Mouse (Mus musculus) lung, postnatal 0 days (tissue): Measurements from ENCODE around the gene Ankrd33. TPM values are rescaled to one million over a fixed set of nuclear protein-coding genes. Genes with fewer than 3 reads are reported as not detected.

Source experiments
- ATAC-seq: fragments of 200-750 bp; cut with Nextera tagmentation; 2 replicates; pipeline ENCODE4 v1.8.0; 2017; ENCODE audit warnings: moderate library complexity
- DNase-seq: peaks from one replicate; pipeline ENCODE4 v3.0.0-alpha.2; 2016; ENCODE audit warnings: low spot score
- H3K27ac ChIP-seq: fragments of 300-500 bp; sonication (generic); 2 replicates; pipeline ENCODE4 v1.5.1; 2014; ENCODE audit warnings: antibody characterized with exemption, mild to moderate bottlenecking, low read length, mixed read lengths
- H3K27me3 ChIP-seq: fragments of 300-500 bp; sonication (generic); replicated peaks from 2 replicates; pipeline ENCODE4 v1.6.1; 2014; ENCODE audit warnings: low read length, mixed read lengths; ENCODE audit not compliant: insufficient read depth
- H3K36me3 ChIP-seq: fragments of 300-500 bp; sonication (generic); 2 replicates; pipeline ENCODE4 v1.6.1; 2014; ENCODE audit warnings: low read length, mixed read lengths; ENCODE audit not compliant: insufficient read depth
- H3K4me1 ChIP-seq: fragments of 300-500 bp; sonication (generic); 2 replicates; pipeline ENCODE4 v1.6.1; 2014; ENCODE audit warnings: antibody characterized with exemption, low read depth, low read length, mixed read lengths; ENCODE audit not compliant: insufficient read depth
- H3K4me2 ChIP-seq: fragments of 300-500 bp; sonication (generic); replicated peaks from 2 replicates; pipeline ENCODE4 v1.6.1; 2014; ENCODE audit warnings: low read depth, mild to moderate bottlenecking, low read length, moderate library complexity, mixed read lengths
- H3K4me3 ChIP-seq: fragments of 300-500 bp; sonication (generic); 2 replicates; pipeline ENCODE4 v1.5.1; 2014; ENCODE audit warnings: low read depth, low read length
- H3K9ac ChIP-seq: fragments of 300-500 bp; sonication (generic); replicated peaks from 2 replicates; pipeline ENCODE4 v1.6.1; 2014; ENCODE audit warnings: low read depth, mild to moderate bottlenecking
- H3K9me3 ChIP-seq: fragments of 300-500 bp; sonication (generic); 2 replicates; pipeline ENCODE4 v1.6.1; 2016; ENCODE audit warnings: low read length, mixed read lengths
- CTCF ChIP-seq: IDR thresholded peaks from 2 replicates; pipeline ENCODE4 v1.5.1; 2016; ENCODE audit warnings: antibody characterized with exemption, mild to moderate bottlenecking
- EP300 ChIP-seq: IDR thresholded peaks from 2 replicates; pipeline ENCODE4 v1.6.1; 2016; ENCODE audit warnings: antibody characterized with exemption, mild to moderate bottlenecking, control low read depth
- WGBS: fragments of 180-500 bp; shearing (Covaris S2); extraction: QIAGEN DNeasy Blood & Tissue Kit; methylation state at CpG from one replicate; pipeline ENCODE4 v1.1.7; 2014; 5-methylcytosine and 5-hydroxymethylcytosine counted together
- polyA plus RNA-seq: library from polyadenylated mRNA; unstranded; fragments of >200 nt; fragmentation: Nextera tagmentation; extraction: Ambion mirVana; gene quantifications from 2 replicates; pipeline ENCODE4 v1.2.1, GENCODE M21; 2015

The Ankrd33 gene
- 0.13 TPM in 1 of 2 replicates, not detected in the other for polyA plus RNA-seq

DNA sequence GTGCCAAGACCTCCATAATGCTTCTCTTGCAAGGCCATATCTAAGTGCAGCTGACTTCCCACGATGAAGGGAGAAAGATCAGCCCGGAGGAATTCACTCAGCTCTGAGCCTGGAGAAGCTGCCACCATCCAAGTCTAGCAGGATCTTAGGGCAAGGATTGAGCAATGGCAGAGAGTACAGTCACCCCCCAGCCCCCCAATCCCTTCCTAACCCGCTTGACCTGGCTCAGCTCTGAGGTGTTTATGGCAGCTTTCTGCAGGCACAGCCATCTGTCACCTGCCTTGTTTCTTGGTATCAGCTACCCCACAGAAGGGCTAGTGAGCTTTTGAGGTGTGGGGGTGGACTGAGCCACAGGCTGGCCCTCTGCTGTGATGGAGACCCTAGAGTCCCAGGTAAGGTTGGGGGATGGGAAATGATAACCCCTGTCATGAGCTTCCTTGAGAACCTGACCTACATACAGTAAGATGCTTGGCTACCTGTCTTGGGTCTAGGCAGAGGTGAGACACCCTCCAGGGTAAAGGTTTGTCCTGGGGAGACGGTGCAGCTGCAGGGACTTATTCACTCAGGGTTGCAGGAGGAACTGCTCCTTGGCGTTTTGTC, at the start of gene Ankrd33:
TSS of gene Ankrd33 (plus strand) at position 245 of the 600 bp plus-strand sequence.
- Histone ChIP-seq H3K36me3 (no peaks in the 10 kb centered on the region), H3K9me3 (no peaks in the 10 kb centered on the region), H3K9ac (no peak within 1 kb of the TSS), H3K4me3 (no peak within 1 kb of the TSS), H3K4me2 (no peak within 1 kb of the TSS), H3K27ac (no peak within 1 kb of the TSS), H3K27me3 (no peaks in the 10 kb centered on the region), H3K4me1 (peaks cover 3% of the 10 kb centered on the region; the same call in 1 of the 2 replicates)
- TF ChIP-seq EP300 (no peak), CTCF (no peak)
- DNase-seq: no peak
- ATAC-seq: no peak
- 72% methylated on average over 5 of the region's 5 CpGs for WGBS

DNA sequence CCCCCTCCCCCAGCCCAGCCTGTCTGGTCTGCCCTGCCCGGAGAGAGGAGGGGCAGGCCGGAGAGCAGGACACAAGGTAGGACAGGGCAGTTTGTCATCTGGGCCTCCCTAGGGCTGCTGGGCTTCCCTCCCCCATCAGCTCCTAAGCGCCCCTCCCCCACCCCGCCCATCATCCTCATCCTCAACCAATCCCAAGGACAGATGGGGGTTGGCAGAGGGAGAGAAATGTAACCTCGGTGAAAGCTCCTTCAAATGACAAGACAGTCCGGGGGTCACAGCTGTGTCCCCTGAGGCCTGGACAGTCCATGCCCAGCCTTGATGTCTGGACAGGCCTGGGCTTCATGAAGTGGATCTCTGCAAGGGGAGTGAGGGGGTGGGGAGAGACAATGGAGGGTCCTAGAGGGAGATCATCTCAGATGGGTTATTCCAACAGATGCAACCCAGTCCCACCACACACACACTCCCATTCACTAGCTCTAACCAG, 49.1 kb upstream of the Ankrd33 start:
- DNase-seq: no peak
- TF ChIP-seq CTCF (no peak), EP300 (no peak)
- Histone ChIP-seq H3K4me2 (no peak overlapping the region), H3K4me3 (no peak overlapping the region), H3K4me1 (peaks cover 19% of the 10 kb centered on the region), H3K27ac (no peak overlapping the region), H3K27me3 (no peaks in the 10 kb centered on the region), H3K36me3 (no peaks in the 10 kb centered on the region), H3K9me3 (no peaks in the 10 kb centered on the region), H3K9ac (no peak overlapping the region)
- no peak for ATAC-seq
- WGBS: 48% methylated on average over 6 of the region's 6 CpGs

DNA sequence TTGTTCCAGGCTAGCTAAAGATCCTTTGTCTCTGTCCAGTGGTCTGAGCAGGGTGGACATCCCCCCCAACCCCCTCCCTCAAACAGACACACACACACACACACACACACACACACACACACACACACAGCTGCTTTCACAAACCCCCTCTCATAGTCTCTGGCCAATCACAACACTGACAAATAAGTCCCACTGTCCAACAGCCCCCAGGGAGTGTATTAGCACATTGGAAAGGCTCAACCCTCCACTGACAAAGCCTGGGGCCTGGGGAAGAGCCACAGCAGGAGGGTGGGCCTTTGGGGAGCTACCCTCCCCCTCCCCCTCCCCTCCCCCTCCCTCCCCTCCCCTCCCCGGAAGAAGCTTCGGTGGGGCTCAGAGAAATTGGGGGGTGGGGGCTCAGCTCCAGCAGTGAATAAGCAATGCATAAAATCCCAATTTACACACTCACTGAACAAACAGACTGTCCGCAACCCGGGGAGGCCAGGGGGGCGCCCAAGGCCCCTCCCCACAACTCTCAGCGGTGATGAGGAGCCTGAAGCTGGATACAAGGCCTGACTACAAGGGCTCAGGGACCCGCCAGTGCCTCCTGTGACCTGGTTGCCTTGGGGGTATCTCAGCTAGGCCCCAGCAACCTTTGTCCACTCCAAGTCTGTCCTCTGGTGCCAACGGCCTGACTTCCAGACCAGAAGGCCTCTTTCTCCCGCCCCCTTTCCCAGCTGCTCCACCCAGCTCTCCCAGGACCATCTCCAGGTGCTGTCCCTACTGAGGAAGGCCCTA, 48.4 kb upstream of the Ankrd33 start:
- H3K4me1 ChIP-seq: peaks cover 25% of the 10 kb centered on the region
- DNase-seq (no peak), ATAC-seq (no peak)
- WGBS: 47% methylated on average over 8 of the region's 9 CpGs
- H3K9me3 ChIP-seq: no peaks in the 10 kb centered on the region
- no peak overlapping the region for H3K4me2 ChIP-seq
- TF ChIP-seq CTCF (no peak), EP300 (no peak)
- no peaks in the 10 kb centered on the region for H3K27me3 ChIP-seq
- H3K4me3 ChIP-seq: no peak overlapping the region
- H3K9ac ChIP-seq: no peak overlapping the region
- no peaks in the 10 kb centered on the region for H3K36me3 ChIP-seq
- peak overlapping the region; percentile 60 for H3K27ac ChIP-seq

DNA sequence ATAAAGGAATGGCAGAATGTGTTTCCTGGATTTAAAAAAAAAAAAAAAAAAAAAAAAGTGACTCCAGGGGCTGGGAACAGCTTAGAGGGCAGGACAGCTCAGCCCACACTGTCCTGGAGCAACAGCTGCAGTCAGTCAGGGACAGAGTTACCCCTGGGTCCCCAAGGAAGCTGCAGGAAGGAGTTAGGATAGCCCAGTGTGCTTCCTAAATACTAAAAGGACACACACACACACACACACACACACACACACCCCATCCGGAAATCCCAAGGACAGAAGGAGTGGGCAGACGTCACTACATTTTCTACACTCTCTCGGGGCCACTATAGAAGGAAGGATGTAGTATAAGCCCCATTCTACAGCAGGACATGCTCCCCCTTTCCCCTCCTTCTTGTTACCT, 47.5 kb upstream of the Ankrd33 start:
- Histone ChIP-seq H3K27me3 (no peaks in the 10 kb centered on the region), H3K27ac (peak overlapping the region; percentile 64; the same call in 1 of the 2 replicates), H3K4me3 (no peak overlapping the region), H3K9ac (no peak overlapping the region), H3K4me1 (peaks cover 31% of the 10 kb centered on the region), H3K4me2 (no peak overlapping the region), H3K9me3 (no peaks in the 10 kb centered on the region), H3K36me3 (no peaks in the 10 kb centered on the region)
- no peak for TF ChIP-seq CTCF
- peak; percentile 40; the same call in 1 of the 2 replicates for TF ChIP-seq EP300
- 54% methylated on average over 3 of the region's 3 CpGs for WGBS
- DNase-seq (peak; percentile 78), ATAC-seq (peak; percentile 74)

DNA sequence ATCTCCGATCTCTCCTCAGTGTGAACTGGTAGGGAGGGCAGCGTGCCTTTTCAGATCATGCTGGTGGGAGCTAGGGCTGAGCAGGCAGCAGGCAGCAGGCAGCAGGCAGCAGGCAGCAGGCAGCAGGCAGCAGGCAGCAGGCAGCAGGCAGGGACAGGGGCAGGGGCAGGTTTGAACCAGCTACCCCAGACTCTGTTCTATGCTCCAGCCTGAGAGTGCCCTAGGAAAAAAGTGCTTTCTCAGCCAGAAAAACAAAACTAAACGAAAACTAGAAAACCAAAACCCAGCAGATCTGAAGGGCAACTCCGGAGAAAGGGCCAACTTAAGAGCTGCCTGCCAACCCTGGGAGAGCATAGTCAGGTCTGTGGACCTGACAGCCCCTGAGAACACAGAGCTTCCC, 46.9 kb upstream of the Ankrd33 start:
- DNase-seq: no peak
- H3K9me3 ChIP-seq: no peaks in the 10 kb centered on the region
- 71% methylated on average over 4 of the region's 4 CpGs for WGBS
- ATAC-seq: no peak
- H3K9ac ChIP-seq: no peak overlapping the region
- no peak overlapping the region for H3K4me3 ChIP-seq
- TF ChIP-seq EP300: no peak
- no peak for TF ChIP-seq CTCF
- no peak overlapping the region for H3K4me2 ChIP-seq
- H3K27me3 ChIP-seq: no peaks in the 10 kb centered on the region
- peak overlapping the region; percentile 64; the same call in 1 of the 2 replicates for H3K27ac ChIP-seq
- H3K4me1 ChIP-seq: peaks cover 32% of the 10 kb centered on the region
- no peaks in the 10 kb centered on the region for H3K36me3 ChIP-seq

DNA sequence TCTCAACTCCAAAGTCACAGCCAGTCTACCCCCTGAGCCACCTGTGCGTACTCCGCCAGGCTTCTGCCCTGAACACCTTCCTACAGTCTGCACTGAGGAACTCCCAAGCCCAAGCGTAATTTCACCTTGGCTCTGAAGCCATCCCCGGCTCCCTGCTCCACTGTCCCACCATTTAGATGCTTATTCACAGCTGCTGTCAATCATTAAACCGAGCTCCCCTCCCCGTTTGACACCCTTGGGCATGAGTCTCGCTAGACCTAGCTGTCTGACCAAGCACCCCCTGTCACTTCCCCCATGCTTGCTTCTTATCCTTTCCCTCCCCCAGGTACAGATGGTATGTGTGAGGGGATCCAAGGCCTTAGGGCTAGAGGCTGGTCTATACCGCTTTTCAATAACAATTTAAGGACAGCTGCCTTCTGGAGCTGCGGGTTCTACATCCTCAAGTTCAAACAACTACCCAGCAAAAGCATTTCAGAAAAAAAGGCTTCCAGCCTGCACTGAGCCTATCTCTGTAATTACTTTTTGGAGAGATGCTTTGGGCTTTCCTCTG, 45.8 kb upstream of the Ankrd33 start:
- WGBS: 61% methylated on average over 9 of the region's 9 CpGs
- TF ChIP-seq EP300: no peak
- TF ChIP-seq CTCF: no peak
- Histone ChIP-seq H3K36me3 (no peaks in the 10 kb centered on the region), H3K4me1 (peaks cover 32% of the 10 kb centered on the region), H3K4me2 (no peak overlapping the region), H3K27ac (0 out of 2 replicates have a peak overlapping the region, but pooled peaks have one; percentile 62), H3K4me3 (no peak overlapping the region), H3K9ac (no peak overlapping the region), H3K9me3 (no peaks in the 10 kb centered on the region), H3K27me3 (no peaks in the 10 kb centered on the region)
- no peak for DNase-seq
- ATAC-seq: no peak
